Mouse (Mus musculus): Measurements from ENCODE around the gene Rpgrip1l.

DNA sequence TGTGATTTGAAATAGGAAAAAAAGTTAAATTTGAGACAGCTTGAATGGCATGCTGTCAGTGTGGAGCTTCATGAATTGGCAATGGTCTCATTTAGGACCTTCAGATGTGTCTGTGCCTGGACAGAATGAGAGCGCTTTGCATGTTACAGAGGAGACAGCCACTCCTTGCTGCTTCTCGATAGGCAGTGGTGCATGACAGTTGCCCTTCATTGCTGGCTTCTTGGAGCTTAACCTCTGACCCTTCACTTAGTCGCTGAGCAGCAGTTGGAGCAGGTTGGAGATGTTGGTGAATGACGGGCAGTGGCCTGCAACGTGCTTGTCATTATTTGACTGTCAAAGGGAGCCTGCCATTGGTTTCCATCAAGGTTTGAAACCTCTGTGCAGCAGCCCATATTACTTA, 29.1 kb upstream of the Rpgrip1l start:
- TF ChIP-seq CTCF (conservative IDR thresholded peaks at IDR 0.05; ENCODE audit: low read length): no peak
- TF ChIP-seq POU5F1 (IDR thresholded peaks at IDR 0.05; ENCODE audit: borderline replicate concordance, low read length): no peak
- TF ChIP-seq NANOG (IDR thresholded peaks at IDR 0.05; ENCODE audit: borderline replicate concordance, low read length): no peak
